Mouse (Mus musculus) gastrocnemius, postnatal 36 days (tissue): ENCODE measurements around the gene Cpn1. TPM values are rescaled to one million over a fixed set of nuclear protein-coding genes. Genes with fewer than 3 reads are reported as not detected.
A peak's percentile ranks its signal among the peaks of the same experiment; 100 is the strongest.

Source experiments
- DNase-seq, 2 experiments: peaks; one replicate each; pipeline ENCODE4 v3.0.0; 2022
- intact Hi-C: fragments of 180-260 bp; cut with DNase I; formaldehyde crosslinking; loops from one replicate; pipeline ENCODE4 v1.15.1; 2025
- total RNA-seq, 2 experiments: library from RNA; stranded (reverse); gene quantifications; 2 replicates each; pipeline ENCODE4 v1.2.3; 2021

Cpn1 gene
- total RNA-seq, 2 experiments from 2014 or later: not detected

GRCm38 (mm10) chr19:43949111-43949810 is 37.1 kb downstream of the Cpn1 start:
- no peak for DNase-seq
- intact Hi-C loops: no loop called here

GRCm38 (mm10) chr19:43944566-43944965 is 41.8 kb downstream of the Cpn1 start:
- intact Hi-C loops: loop anchor here (5.0 kb wide), 1 partner anchor 112 kb away; no protein-coding TSS in a partner anchor
- DNase-seq: no peak

DNA sequence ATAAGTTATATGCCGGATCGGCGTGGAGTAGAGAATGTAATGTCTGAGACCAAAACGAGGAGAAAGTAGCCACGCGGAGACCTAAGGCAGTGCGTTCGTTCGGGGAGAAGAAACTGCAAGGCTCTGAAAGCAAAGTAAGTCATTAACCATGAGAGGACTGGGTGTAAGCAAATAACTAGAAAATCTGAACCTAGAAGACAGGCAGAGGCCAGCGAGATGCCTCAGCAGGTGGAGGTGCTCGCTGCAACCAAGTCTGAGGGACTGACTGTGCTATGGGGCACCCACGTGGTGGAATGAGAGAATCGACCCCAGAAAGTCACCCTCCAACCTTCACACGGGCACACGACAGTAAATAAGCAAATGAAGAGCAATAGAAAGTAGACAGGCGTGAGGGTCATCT is 43.3 kb downstream of the Cpn1 start:
- no peak for DNase-seq
- intact Hi-C loops: loop anchor here (5.0 kb wide), 1 partner anchor 111 kb away; no protein-coding TSS in a partner anchor

DNA sequence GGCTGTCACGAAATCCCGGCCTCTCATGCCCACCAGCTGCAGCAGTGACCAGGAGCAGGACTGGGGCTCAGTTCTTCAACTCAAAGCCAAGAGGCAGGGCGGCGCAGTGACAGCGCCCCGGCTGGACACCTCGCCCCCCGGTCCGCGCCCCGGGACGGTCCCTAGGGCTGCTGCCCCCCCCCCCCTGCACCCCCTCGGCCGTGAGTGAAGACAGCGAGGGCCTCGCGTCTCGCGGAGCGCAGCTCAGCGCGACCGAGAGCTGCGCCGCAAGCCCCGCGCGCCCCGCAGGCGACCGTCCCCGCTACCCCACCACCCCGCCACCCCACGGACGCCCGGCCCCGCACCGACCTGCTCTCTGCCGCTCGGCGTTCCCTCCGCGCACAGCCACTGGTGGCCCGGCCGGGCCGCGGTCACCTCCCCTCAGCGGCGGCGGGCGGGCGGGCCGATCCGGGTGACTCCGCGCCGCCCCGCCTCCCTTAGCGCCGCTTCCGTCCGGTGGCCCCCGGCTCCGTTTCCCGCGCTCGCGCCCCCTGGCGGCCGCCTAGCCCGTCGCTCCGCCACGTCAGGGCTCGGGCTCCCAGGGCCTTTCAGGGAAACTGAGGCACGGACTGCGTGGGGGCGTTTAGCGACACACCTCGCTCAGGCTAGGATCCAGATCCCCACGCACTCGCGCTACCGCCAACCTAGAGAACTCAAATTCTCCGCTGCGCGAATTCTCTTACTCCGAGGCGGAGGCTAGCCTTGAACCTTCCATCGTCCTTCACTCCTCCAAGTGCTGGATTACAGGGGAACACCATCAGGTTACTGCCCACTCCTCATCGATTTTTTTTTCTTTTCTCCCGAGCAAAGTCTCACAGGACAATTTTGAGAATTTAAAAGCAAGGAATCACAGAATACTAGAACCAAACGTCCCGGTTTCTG is 46.3 kb downstream of the Cpn1 start, which contains the start of gene Dnmbp:
Gene Dnmbp, minus strand, starts transcription at position 423 of the 921 bp plus-strand sequence.
- peak; percentile 73 to 85 for DNase-seq
- intact Hi-C loops: loop anchor here (5.0 kb wide), 1 partner anchor 108 kb away; no protein-coding TSS in a partner anchor

DNA sequence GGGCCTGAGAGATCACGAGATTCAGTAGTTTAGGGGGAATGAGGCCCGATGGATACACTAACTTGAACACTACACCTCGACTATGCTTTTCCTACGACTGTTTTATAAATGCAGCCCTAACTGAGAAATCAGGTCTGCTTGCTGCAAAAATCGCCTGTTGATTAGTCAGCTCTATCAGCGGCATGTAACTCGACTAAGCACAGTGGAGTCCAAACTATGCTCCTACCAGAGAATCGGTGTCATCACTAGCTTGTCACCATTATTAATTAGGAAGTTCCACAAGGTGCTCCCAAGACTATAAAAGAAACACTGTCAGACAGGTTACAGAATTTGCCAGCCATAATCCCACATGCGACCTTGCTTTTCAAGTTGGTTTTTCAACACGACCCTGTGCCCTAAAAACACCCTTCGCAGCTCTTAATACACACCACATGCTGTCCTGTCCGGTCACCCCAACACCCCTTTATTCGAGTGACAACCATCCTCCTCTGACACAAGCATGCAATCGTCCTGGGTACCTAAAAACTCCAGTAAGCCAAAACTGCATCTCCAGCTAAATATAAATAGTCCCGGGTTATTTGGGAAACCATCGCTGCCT is 47.1 kb downstream of the Cpn1 start:
- no peak for DNase-seq
- intact Hi-C loops: no loop called here

DNA sequence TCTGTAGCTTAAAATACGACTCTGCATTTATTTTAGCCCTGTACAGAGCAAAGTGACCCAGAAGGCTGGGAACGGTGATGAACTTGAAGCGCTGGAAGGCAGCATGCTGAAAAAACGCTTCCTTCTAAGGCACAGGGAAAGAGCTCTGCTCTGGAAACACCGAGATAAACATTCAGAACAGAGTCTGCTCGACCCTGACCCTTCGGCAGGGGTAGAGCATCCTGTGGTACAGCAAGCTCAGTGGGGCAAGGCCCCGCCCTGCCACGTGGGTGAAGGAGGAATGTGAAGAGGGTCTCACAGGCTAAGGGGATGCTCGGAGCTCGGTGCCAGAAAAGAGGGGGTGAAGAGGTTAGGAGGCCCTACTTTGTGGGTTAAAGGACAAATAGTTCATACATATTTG is 48.0 kb downstream of the Cpn1 start:
- DNase-seq: no peak
- intact Hi-C loops: no loop called here

GRCm38 (mm10) chr19:43930926-43931325 is 55.4 kb downstream of the Cpn1 start:
- intact Hi-C loops: no loop called here
- DNase-seq: no peak

DNA sequence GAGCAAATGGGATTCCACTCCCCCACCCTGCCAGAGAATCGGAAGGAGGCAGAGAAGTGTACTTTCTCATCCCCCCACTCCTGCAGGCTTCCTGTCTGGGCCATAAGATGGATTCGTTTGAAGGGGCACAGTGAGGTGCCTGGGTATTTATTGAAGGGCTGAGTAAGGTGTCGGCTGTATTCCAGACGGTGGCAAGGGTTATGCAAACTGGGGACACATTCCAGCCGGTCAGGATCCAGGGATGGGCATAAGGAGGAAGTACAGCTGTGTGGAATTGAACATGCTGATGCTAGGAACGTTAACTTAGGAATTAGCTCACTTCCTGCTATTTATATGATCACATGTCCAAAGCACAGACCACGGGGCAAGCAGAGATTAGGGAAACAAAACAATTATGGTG is 56.0 kb downstream of the Cpn1 start:
- no peak for DNase-seq
- intact Hi-C loops: no loop called here

- intact Hi-C loops: no loop called here
- DNase-seq: no peak
Measured at GRCm38 (mm10) chr19:43929869-43930268, 56.5 kb downstream of the Cpn1 start.

- DNase-seq: no peak
- intact Hi-C loops: no loop called here
Measured at GRCm38 (mm10) chr19:43927967-43928366, 58.4 kb downstream of the Cpn1 start.

DNA sequence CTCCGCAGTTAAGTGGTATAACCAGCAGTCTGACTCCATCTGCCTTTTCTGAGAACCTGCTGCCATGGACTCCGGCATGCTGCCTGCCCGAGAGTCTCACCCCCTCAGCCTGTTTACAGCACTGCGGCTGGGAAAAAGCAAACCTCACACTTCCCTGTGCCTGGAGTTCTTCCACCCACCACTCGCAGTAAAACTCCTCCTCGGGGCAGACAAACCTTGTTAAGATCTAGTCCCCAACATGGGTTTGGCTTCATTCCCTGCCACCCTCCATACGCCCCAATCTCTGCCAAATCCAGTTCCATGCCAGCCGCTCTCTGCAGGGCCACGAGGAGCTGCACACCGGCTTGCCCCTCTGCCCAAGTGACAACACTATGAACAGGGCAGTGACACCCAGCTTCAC is 59.3 kb downstream of the Cpn1 start:
- DNase-seq: no peak
- intact Hi-C loops: no loop called here

- intact Hi-C loops: no loop called here
Measured at GRCm38 (mm10) chr19:43926141-43926987, 60.0 kb downstream of the Cpn1 start.

GRCm38 (mm10) chr19:43924361-43924760 is 62.0 kb downstream of the Cpn1 start:
- intact Hi-C loops: no loop called here
- no peak for DNase-seq

More at GRCm38 (mm10) chr19:43926141-43926987, 60.0 kb downstream of the Cpn1 start:
- DNase-seq: no peak

- intact Hi-C loops: no loop called here
- no peak for DNase-seq
Measured at GRCm38 (mm10) chr19:43922963-43923362, 63.4 kb downstream of the Cpn1 start.

GRCm38 (mm10) chr19:43921410-43921809 is 64.9 kb downstream of the Cpn1 start:
- DNase-seq: no peak
- intact Hi-C loops: no loop called here

DNA sequence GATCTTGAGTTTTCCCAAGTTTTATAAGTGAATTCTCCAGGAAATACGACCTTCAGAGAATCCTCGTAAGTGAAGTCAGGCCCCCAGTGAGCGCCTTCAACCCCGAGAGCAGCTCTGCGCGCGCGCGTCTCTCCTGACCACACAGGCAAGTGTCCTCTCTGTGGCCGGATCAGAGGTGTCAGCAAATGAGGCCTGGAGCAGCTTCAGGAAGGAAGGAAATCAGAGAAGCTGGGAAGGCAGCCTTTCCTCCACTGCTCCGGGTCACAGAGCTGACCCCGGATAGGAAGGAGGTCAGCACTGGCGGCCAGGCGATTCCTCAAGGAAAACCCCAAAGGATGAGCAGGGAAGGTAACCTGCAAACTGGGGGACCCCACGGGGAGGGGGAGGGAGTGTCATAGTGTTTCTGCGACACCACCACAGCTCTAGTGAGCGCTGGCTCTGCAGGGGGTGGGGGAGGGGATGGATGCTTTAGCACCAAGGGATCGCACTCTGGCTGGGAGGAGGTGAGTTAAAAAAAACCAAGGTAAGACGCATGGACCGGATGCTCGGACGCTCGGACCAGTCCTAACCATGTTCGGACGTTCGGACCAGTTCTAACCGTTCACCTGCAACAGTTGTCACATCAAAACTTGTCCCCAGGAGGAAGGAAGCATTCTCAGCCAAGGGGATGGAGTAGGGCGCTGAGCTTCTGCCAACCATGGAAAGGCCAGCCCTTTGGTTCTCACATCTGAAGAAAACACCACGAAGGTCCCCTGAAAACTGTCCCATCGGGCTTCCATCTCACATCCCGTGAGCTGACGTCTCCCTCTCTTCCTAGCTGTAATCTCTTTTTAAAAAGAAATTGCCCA is 65.7 kb downstream of the Cpn1 start:
- intact Hi-C loops: no loop called here
- DNase-seq: no peak

- DNase-seq: no peak
- intact Hi-C loops: no loop called here
Measured at GRCm38 (mm10) chr19:43919841-43920240, 66.5 kb downstream of the Cpn1 start.

GRCm38 (mm10) chr19:43918834-43919233 is 67.5 kb downstream of the Cpn1 start:
- no peak for DNase-seq
- intact Hi-C loops: no loop called here

- no peak for DNase-seq
- intact Hi-C loops: no loop called here
Measured at GRCm38 (mm10) chr19:43917763-43918162, 68.6 kb downstream of the Cpn1 start.
